Mouse (Mus musculus) liver, postnatal 0 days (tissue): ENCODE measurements around the gene Rpl38.

Source experiments
- CTCF ChIP-seq: sonication (generic); IDR thresholded peaks from 2 replicates; pipeline ENCODE4 v1.5.1; 2016; ENCODE audit warnings: antibody characterized with exemption, low read depth
- EP300 ChIP-seq: IDR thresholded peaks from 2 replicates; pipeline ENCODE4 v1.6.1; 2016; ENCODE audit warnings: antibody characterized with exemption, low read depth, mild to moderate bottlenecking

GRCm38 (mm10) chr11:114683722-114684621, 15.6 kb downstream of the Rpl38 start:
- TF ChIP-seq EP300 = no peak
- no peak for TF ChIP-seq CTCF
